Mouse (Mus musculus): Measurements from ENCODE around the gene Rpl18.

DNA sequence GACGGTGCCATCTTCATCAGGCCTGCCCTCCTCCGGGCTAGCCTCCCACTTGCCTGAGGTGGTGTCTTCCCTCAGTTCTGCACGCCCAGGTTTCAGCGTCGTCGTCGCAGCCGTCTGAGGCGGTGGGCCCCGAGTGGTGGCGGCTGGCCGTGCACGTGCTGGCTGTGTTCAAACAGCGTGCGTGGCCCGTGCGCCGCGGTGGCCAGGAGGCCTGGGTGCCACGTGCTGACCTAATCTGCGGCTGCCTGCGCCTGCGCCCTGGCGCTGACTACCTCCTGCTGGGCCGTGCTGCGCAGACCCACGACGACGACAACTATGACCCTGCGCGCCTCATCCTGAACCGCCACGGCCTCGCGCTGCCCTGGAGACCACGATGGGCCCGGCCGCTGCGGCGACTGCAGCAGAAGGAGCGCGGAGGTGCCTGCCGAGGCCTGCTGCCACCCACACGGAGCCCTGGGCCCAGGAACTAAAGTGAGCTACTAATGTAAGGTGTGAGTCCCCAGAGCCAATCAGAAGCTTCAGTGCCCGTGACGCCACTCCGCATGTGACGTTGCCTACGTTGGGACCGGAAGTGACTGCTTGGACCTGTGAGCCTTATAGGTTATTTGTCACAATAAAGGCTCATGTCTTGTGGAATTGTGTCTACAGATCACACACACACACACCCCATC is 21.2 kb upstream of the Rpl18 start, which contains the start of gene Sec1:
- TF ChIP-seq POLR2A (IDR thresholded peaks at IDR 0.05; ENCODE audit: low read depth, low read length): no peak
- TF ChIP-seq CTCF (IDR thresholded peaks at IDR 0.05; ENCODE audit: borderline replicate concordance, insufficient read depth, low read length): no peak

Measured in embryonic fibroblast, embryonic 13.5 days (primary cell).